Mouse (Mus musculus) left cerebral cortex, postnatal 36 days (tissue): ENCODE data around the gene Itga2. TPM values are rescaled to one million over a fixed set of nuclear protein-coding genes. Genes with fewer than 3 reads are reported as not detected.

Source experiments
- DNase-seq, 2 experiments: peaks; one replicate each; pipeline ENCODE4 v3.0.0; 2021 to 2022; ENCODE audit warnings: low spot score in 2 of 2, mixed read lengths in 1 of 2
- intact Hi-C: fragments of 180-260 bp; cut with DNase I; formaldehyde crosslinking; loops from one replicate; pipeline ENCODE4 v1.15.1; 2025
- total RNA-seq, 2 experiments: library from RNA; stranded (reverse); gene quantifications; 2 replicates each; pipeline ENCODE4 v1.2.3; 2021

Itga2 gene
- total RNA-seq, 2 experiments from 2014 or later, result 0.32 TPM; not detected in 1

DNA sequence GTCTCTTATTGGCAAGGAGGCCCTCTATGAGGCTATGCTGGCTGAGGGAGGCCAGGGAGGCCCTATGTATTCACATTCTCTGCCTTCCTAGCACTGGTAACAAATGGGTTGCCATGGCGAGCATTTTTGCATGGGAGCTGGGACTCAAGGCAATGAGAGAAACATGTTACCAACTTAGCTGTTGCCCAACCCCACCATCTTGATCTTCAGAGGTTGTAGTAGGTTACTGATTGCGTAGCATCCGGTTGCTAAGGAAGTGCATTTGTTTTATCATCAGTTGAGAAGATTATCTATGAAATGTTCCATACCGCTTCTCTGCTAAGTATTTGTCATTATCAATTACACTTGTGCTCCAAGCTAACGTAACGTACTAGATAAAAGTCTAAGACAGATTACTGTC lies 44.2 kb downstream of the Itga2 start:
- no peak for DNase-seq

DNA sequence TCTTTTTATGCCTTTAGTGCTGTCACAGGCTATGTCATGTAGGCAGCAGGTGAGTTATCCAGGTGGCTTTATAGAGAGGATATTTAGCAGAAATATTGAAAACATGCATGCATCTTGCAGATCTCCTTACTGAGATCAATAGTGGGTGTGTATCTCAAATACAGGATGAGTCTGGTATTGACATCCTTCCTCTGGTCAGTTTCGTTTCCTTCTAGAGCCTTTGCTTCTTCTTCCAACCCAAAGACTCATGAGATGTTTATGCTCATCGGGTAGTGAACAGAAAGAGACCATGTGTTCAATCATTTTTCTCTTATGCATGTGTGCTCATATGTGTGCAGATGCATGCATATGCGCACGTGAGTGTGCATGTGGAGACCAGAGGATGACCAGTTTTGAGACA lies 44.6 kb downstream of the Itga2 start:
- DNase-seq, result no peak
- intact Hi-C loops, result no loop called here

More for the DNA sequence above, 44.2 kb downstream of the Itga2 start:
- intact Hi-C loops, result no loop called here

DNA sequence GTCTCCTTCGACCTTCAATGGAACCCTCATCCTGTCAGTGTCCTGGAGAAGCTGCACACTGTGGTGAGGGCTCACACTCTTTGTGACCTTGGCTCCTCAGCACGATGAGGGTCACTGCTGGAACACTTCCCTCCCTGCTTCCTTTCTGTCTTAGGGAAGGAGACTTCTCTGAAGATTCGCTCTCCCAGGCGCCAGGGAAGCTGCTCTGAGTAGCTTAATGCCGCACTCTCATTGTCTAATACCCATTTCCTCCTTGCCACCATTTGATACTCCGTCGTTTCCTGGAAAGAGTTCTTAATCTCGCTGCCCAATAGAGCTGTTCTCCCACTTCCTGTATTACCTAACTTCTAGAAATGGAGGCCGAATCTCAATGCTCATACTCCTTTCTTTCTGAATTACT lies 46.7 kb downstream of the Itga2 start:
- intact Hi-C loops, result no loop called here

GRCm38 (mm10) chr13:114878667-114879066 lies 53.2 kb downstream of the Itga2 start:
- no peak for DNase-seq
- intact Hi-C loops, result no loop called here

More for the DNA sequence above, 46.7 kb downstream of the Itga2 start:
- DNase-seq, result no peak

DNA sequence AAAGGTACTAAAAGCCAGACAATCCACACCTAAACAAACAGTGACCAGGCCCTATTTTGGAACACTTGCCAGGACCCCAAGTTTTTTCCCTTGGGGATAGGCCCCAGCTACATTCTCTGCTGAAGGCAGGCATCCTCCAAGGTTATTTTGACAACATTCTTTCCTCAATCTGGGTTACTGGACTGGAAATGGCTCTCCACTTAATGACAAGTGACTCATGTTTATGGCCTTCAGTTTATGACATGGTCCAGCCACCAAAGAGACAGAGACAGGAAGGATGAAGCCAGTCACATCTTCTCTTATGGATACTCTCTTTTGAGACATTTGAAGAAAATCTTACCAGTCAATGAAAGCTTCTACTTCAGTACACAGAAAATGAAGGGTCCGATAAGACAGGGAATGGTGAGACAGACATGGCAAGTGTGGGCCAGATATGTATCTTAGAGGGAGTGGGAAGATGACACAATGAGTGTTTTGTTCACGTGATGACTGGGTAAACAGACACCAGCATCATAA lies 55.8 kb downstream of the Itga2 start:
- intact Hi-C loops, result no loop called here
- DNase-seq, result no peak

DNA sequence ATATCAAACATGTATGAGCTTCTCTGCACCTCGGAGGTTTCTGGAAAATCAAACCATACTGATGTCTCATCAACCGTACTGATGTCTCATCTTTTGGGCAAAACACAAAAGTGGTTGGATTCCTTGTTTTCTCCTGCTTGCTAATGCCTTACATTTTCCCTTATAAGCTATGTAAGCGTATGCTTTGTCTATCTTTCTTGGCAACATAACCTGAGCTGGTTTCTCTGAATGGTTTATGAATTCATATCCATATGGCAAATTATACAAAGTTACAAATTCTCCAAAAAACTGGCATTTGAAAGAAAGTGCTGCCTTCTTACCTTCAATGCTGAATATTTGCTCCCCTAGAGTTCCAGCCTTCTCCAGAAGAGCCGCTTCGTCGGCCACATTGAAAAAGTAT lies 57.2 kb downstream of the Itga2 start:
- intact Hi-C loops, result no loop called here
- DNase-seq, result no peak

- no peak for DNase-seq
- intact Hi-C loops, result no loop called here
These were observed 74.4 kb downstream of the Itga2 start for GRCm38 (mm10) chr13:114857525-114857924.

DNA sequence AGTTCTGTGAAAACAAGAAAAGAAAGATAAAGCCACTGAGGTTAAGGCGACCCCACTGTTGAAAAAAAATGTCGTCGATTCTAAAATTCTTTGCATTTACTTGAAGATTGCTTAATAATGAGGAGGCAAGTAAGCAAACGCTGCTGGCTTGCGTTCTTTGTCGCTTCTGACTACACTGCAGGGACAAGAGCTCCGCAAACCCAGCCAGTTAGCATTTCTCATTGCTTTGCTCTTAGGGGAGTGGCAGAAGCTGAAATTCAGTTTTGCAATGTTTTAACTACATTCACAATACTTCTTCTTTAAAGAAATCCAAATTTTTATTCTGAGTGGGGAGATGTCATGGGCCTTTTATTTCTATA lies 75.7 kb downstream of the Itga2 start:
- intact Hi-C loops, result no loop called here
- no peak for DNase-seq

GRCm38 (mm10) chr13:114855573-114856268 lies 76.2 kb downstream of the Itga2 start:
- intact Hi-C loops, result no loop called here

DNA sequence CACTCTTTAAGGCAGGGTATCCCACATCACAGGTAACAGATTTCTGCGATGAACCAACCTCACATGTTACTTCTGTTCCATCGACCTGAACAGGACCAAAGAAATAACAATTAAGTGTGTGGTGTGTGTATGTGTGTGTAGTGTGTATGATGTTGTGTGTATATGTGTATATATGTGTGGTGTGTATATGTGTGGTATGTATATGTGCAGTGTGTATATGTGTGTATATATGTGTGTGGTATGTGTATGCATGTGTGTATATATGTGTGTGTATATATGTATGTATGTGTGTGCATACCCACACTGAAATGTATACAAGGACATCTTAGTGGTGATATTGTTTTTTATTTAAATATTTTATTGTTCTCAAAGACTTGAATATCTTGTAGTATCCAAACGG lies 77.5 kb downstream of the Itga2 start:
- DNase-seq, result no peak
- intact Hi-C loops, result no loop called here

More at GRCm38 (mm10) chr13:114855573-114856268, 76.2 kb downstream of the Itga2 start:
- DNase-seq, result no peak

- intact Hi-C loops, result no loop called here
- no peak for DNase-seq
These were observed 77.9 kb downstream of the Itga2 start for GRCm38 (mm10) chr13:114854023-114854422.

GRCm38 (mm10) chr13:114853152-114853551 lies 78.7 kb downstream of the Itga2 start:
- intact Hi-C loops, result no loop called here
- no peak for DNase-seq

- no peak for DNase-seq
- intact Hi-C loops, result no loop called here
These were observed 79.4 kb downstream of the Itga2 start for GRCm38 (mm10) chr13:114852264-114853111.

DNA sequence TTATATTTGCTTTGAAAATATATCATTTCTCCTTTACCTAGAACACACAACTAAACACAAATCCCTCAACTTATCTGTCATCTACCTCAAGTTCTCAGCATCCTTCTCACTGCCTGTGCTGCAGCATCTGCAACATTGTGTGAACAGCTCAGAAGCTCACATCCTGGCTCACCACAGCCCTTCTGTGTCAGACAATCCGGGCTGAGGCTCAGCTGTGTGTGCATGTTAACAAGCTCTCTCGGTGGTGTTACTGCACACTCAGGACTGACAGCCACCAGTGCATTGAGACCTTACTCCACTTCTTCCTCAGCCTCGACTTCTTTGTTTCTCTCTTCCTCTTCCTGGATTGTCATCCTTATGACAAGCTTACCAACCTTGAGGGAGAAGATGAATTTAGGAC lies 83.0 kb downstream of the Itga2 start:
- DNase-seq, result no peak
- intact Hi-C loops, result no loop called here

DNA sequence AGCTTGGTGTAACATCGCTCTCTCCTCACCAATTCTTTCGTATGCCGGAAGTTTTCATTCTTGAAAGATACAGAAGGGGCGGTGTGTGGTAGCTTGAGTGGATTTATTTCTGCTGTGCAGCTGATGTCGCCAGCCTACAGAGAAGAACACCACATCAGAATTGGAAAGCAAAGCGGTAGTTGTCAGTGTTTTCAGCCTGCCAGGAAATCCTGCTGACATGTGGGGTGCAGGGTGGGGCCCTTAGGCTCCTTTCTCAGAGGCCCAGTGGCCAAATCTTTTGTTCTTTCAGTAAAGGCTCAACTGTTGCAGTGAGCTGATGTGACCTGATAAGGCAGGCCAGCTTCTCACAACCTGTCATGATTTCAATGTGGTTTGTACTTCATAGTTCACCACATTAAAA lies 86.1 kb downstream of the Itga2 start:
- intact Hi-C loops, result no loop called here
- no peak for DNase-seq

DNA sequence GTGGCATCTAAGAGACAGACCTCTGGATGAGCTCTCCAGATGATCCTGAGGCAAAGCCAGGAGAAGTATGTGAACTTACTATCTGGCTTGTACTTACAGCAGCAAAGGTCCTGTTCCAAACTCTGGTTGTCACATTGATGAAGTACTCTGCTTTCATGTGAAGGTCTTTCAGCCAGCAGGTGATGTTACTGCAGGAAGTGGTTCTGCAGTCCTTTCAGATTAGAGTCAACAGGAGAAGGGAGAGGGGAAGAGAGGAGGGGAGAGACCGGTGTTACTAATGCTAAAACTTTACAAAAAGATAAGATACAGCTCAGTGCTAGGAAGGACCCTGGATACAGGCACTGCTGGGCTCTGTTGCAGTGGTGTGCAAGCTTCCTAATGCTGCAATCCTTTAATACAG lies 88.6 kb downstream of the Itga2 start:
- intact Hi-C loops, result no loop called here
- DNase-seq, result no peak

DNA sequence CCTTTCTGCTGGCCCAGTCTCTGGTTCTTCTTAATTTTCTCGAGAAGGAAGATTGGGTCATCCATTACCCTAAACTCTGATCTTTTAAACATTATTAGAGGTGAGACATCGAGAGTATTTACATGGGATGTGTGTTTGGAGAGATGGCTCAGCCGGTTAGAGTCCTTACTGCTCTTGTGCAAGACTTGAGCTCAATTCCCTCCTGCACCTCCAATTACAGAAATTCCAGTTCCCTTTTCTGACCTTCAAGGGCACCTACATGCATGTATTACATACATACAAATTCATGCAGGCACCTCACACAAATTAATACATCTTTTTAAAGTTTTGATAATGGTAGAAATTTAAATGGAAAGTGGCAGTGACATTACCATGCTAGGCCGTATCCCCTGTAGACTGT lies 91.4 kb downstream of the Itga2 start:
- DNase-seq, result no peak
- intact Hi-C loops, result no loop called here

GRCm38 (mm10) chr13:114839098-114839497 lies 92.8 kb downstream of the Itga2 start:
- no peak for DNase-seq
- intact Hi-C loops, result no loop called here

DNA sequence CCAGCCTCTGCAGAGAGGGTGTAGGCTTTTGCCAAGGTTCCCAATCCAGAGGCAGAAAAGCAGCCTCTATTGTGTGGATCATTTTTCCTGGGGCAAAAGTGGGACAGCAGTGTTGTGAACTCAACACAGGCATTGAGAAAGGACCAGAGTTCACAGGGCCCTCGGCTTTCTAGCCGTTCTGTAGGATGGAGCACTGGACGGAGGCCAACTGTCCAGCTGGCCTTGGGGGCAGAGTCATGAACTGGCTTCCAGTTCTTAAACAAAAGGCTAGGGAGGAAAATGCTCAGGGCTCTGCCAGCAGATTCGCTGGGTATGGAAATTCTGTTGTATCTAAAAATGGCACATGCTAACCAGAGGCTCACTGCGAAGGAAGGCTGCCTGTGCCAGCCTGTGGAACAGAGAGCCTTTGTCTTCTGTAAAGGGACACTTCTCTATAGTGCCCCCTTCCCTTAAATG lies 93.3 kb downstream of the Itga2 start:
- intact Hi-C loops, result no loop called here
- DNase-seq, result peak; percentile 35 to 41

- intact Hi-C loops, result no loop called here
- no peak for DNase-seq
These were observed 94.8 kb downstream of the Itga2 start for GRCm38 (mm10) chr13:114837061-114837460.

- intact Hi-C loops, result no loop called here
- no peak for DNase-seq
These were observed 97.3 kb downstream of the Itga2 start for GRCm38 (mm10) chr13:114834580-114834979.
